Mouse (Mus musculus) left cerebral cortex, postnatal 14 days (tissue): ENCODE data around the gene Slc46a3. TPM values are rescaled to one million over a fixed set of nuclear protein-coding genes. Genes with fewer than 3 reads are reported as not detected.
"Not testable (repeated sequence)": the region's sequence is repeated elsewhere in the genome, so short reads cannot be mapped to it uniquely, and the experiment has no call there.

ENCODE experiments used
- DNase-seq, 2 experiments: peaks; one replicate each; pipeline ENCODE4 v3.0.0; 2021 to 2022; ENCODE audit warnings: low spot score in 2 of 2, mixed read lengths in 1 of 2
- intact Hi-C: fragments of 180-260 bp; cut with DNase I; formaldehyde crosslinking; loops from one replicate; pipeline ENCODE4 v1.15.1; 2025
- total RNA-seq, 2 experiments: library from RNA; stranded (reverse); gene quantifications; 2 replicates each; pipeline ENCODE4 v1.2.3; 2021

The Slc46a3 gene
- total RNA-seq, 2 experiments from 2014 or later, result 5.7 to 7.3 TPM

GRCm38 (mm10) chr5:147898254-147898653 is 3.6 kb upstream of the Slc46a3 start:
- DNase-seq, result no peak

GRCm38 (mm10) chr5:147896501-147896900 is 1.9 kb upstream of the Slc46a3 start:
- intact Hi-C loops, DNase-seq: not testable (repeated sequence)

More at GRCm38 (mm10) chr5:147898254-147898653, 3.6 kb upstream of the Slc46a3 start:
- intact Hi-C loops, result no loop called here

GRCm38 (mm10) chr5:147895436-147896198 is 1.0 kb upstream of the Slc46a3 start:
- no peak for DNase-seq
- intact Hi-C loops, result no loop called here

- intact Hi-C loops, result no loop called here
These were observed 705 bp downstream of the Slc46a3 start for GRCm38 (mm10) chr5:147893766-147894454.

GRCm38 (mm10) chr5:147893143-147893542 is 1.5 kb downstream of the Slc46a3 start:
- no peak for DNase-seq
- intact Hi-C loops, result no loop called here

More at GRCm38 (mm10) chr5:147893766-147894454, 705 bp downstream of the Slc46a3 start:
- no peak for DNase-seq

GRCm38 (mm10) chr5:147892735-147893134 is 1.9 kb downstream of the Slc46a3 start:
- intact Hi-C loops, result no loop called here
- DNase-seq, result no peak

- DNase-seq, result no peak
- intact Hi-C loops, result no loop called here
These were observed 6.0 kb downstream of the Slc46a3 start for GRCm38 (mm10) chr5:147888313-147889297.

GRCm38 (mm10) chr5:147883581-147883980 is 11.0 kb downstream of the Slc46a3 start:
- DNase-seq, result no peak
- intact Hi-C loops, result no loop called here

- intact Hi-C loops, result no loop called here
- no peak for DNase-seq
These were observed 14.5 kb downstream of the Slc46a3 start for GRCm38 (mm10) chr5:147879971-147880682.

- DNase-seq, result no peak
- intact Hi-C loops, result no loop called here
These were observed 17.1 kb downstream of the Slc46a3 start for GRCm38 (mm10) chr5:147877520-147877919.

GRCm38 (mm10) chr5:147875210-147875609 is 19.4 kb downstream of the Slc46a3 start:
- no peak for DNase-seq
- intact Hi-C loops, result no loop called here

GRCm38 (mm10) chr5:147874491-147875065 is 20.0 kb downstream of the Slc46a3 start:
- intact Hi-C loops, result no loop called here
- DNase-seq, result no peak

- intact Hi-C loops, result no loop called here
These were observed 23.4 kb downstream of the Slc46a3 start for GRCm38 (mm10) chr5:147871091-147871820.

GRCm38 (mm10) chr5:147870296-147870695 is 24.3 kb downstream of the Slc46a3 start:
- DNase-seq, result no peak
- intact Hi-C loops, result no loop called here

More at GRCm38 (mm10) chr5:147871091-147871820, 23.4 kb downstream of the Slc46a3 start:
- DNase-seq, result peak in 1 of 2 experiments; percentile 26

GRCm38 (mm10) chr5:147869568-147869967 is 25.0 kb downstream of the Slc46a3 start:
- DNase-seq, result no peak
- intact Hi-C loops, result loop anchor here (10.0 kb wide), 1 partner anchor 375 kb away; no protein-coding TSS in a partner anchor

- DNase-seq, result no peak
- intact Hi-C loops, result loop anchor here (10.0 kb wide), 1 partner anchor 376 kb away; no protein-coding TSS in a partner anchor
These were observed 25.9 kb downstream of the Slc46a3 start for GRCm38 (mm10) chr5:147868674-147869073.

- intact Hi-C loops, result loop anchor here (10.0 kb wide), 1 partner anchor 384 kb away; no protein-coding TSS in a partner anchor
These were observed 34.0 kb downstream of the Slc46a3 start, which contains the start of gene Pomp for GRCm38 (mm10) chr5:147860449-147861261. Gene Pomp, plus strand, starts transcription at chr5:147860461.

More at GRCm38 (mm10) chr5:147860449-147861261, 34.0 kb downstream of the Slc46a3 start, which contains the start of gene Pomp:
- peak; percentile 91 for DNase-seq
